Mouse (Mus musculus) WW6 (cell line): Measurements from ENCODE around the gene Rras.

Source experiments
- DNase-seq: peaks from one replicate; pipeline ENCODE4 v3.0.0-alpha.2; 2013; ENCODE audit warnings: low read depth, low spot score

Rras gene

DNA sequence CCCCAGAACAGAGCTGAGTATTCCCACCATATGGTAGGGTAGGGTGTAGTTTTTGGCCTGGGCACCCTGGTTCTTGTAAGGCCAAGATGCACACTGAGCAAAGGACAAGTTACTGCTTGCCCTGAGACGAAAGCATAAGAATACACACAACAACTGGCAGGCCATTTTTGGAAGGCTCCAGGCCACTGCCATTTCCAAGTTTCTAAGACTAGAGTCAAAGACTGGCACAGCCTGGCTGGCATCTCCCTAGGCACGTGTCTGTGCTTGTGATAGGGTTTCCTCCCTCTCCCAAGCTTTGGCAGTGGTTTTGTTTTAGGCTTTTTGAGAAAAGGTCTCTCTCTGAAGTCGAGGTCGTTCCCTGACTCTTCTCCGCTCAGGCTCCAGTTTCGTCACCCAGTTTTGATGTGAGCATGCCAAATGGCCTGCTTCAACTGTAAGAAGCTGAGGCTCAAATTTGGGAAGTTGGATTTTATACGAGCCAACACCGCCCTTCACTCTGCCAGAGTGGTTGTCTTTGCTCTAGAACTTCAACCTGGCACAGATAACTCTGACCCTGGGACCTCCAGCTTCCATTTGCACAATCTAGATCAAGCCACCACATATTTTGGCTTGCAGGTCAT, 8.0 kb downstream of the Rras start:
- DNase-seq, result no peak

GRCm38 (mm10) chr7:45026256-45026655, 8.5 kb downstream of the Rras start:
- DNase-seq, result no peak

- DNase-seq, result no peak
Observed at GRCm38 (mm10) chr7:45027761-45028160, 10.0 kb downstream of the Rras start.

- no peak for DNase-seq
Observed at GRCm38 (mm10) chr7:45028351-45028750, 10.6 kb downstream of the Rras start.

- no peak for DNase-seq
Observed at GRCm38 (mm10) chr7:45029995-45030394, 12.2 kb downstream of the Rras start.

GRCm38 (mm10) chr7:45030857-45031256, 13.1 kb downstream of the Rras start:
- DNase-seq, result no peak

DNA sequence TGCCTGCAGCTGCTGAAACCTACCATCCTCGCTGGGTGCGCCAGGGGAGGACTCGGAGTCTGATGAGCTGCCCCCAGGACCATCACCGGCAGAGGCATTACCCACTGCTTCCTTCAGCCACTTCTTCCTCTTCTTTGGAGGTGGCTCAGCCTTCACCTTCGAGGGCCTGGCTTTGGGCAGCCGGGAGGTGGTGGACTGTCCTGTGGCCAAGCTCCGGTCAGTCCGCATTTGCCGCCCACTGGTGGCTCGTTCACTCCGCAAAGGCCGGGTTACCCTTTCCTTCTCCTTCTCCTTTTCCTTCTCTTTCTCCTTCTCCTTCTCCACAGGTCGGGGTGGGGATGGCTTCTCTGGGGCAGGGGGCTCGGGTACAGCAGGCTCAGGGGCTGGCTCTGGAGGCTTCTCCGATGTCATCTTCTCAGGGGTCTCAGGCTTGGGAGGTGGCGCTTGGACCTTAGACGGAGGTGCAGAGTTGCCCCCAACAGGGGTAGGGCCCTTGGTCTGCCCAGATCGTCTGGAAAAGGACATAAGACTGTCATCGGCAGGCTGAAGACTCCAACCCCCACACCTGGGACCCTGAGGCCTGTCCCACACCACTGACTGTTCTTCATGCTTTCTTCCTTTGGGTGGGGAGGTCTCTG, 16.1 kb downstream of the Rras start:
- DNase-seq, result no peak

DNA sequence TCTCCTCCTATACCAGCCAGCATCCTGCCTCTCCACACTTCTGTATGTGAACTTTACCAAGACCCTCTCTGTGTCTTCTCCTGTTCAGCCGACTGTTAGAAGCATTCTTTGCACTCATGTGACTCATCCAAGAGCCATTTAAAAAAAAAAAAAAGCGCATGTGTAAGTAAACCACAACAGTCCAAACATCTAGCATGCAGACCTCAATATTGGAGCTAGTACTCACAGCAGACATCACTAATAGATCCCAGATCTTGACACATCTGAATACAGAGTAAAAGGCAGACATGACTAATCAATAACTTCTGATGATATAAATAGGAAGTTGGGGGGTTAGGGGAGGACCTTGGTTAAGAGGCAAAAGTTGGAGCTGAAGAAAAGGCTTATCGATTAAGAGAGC, 17.9 kb downstream of the Rras start:
- no peak for DNase-seq

GRCm38 (mm10) chr7:45036702-45037101, 18.9 kb downstream of the Rras start:
- no peak for DNase-seq

GRCm38 (mm10) chr7:45037720-45038361, 20.1 kb downstream of the Rras start:
- no peak for DNase-seq

DNA sequence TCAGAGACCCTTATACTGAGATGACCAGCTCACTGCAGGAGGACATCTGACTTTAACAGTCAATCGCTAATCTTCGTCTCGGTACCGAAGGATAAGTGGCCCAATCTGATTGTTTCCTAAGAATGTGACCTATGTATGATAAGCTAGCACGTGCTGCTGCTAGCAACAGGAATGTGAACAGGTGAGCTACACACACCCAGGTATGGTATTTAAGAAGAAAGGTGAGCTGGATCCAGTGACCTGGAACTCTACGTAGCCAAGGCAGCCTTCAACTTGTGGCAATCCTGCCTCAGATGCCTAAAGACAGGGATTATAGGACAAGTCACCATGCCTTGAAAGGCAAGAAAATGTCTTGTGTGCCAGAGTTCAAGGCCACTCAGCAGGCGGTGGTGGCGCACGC, 20.6 kb downstream of the Rras start:
- DNase-seq, result no peak

DNA sequence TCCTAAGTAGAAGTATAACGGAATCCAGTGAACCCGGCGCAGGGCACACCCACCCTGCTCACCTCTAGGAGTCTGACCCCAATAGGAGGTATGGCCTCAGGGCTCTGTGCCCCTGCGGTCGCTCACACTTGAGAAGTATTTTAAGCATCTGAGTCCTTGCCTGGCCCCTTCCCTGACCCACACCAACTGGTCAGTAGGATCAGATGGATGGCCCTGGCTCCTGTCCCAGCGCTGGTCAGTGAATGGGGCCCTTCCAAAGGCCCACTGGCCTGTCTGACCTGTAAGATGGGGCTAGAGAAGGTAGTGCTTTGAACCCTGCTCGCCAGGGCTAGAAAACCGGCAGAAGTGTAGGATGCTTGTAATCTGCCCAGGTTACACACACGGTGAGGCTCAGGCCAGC, 23.1 kb downstream of the Rras start:
- DNase-seq, result no peak

DNA sequence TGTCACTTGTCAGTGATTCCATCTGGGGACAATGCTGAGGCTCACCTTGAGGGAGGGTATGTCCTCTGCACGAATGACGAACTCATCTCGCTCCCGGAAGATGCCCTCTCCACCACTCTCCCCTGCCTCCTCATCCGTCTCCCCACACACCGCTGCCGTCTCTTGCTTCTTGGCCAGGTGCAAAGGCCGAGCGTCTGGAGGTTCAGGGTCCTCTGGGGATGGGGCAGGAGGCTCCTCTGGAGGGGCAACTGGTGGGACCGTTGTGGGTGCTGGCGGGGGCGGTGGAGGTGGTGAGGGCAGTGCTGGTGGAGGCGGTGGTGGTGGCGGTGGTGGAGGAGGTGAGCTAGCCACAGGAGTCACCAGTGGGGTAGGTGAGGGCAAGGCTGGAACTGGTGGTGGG, 25.5 kb downstream of the Rras start:
- DNase-seq, result no peak

- no peak for DNase-seq
Observed at GRCm38 (mm10) chr7:45045741-45046140, 28.0 kb downstream of the Rras start.

- no peak for DNase-seq
Observed at GRCm38 (mm10) chr7:45046853-45047350, 29.1 kb downstream of the Rras start.

DNA sequence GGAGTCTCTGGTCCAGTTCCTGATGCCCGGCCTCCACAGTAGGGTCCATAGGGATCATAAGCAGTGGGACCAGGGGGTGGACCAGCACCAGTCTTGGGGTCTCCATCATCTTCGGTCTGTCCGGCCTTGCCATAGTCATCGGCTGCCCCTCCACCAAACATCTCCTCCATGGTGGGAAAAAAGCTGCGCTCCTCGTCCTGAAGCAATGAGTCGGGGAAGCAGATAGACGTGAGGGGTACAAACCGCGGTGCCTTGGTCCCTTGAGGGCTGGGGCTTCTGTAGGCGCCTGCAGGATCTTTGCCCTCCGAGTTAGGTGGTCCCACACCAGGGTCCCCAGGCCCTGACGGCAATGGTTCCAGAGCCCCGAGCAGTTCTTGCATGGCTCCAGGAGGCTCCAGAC, 29.7 kb downstream of the Rras start:
- no peak for DNase-seq

- DNase-seq, result no peak
Observed at GRCm38 (mm10) chr7:45048001-45048890, 30.5 kb downstream of the Rras start.

DNA sequence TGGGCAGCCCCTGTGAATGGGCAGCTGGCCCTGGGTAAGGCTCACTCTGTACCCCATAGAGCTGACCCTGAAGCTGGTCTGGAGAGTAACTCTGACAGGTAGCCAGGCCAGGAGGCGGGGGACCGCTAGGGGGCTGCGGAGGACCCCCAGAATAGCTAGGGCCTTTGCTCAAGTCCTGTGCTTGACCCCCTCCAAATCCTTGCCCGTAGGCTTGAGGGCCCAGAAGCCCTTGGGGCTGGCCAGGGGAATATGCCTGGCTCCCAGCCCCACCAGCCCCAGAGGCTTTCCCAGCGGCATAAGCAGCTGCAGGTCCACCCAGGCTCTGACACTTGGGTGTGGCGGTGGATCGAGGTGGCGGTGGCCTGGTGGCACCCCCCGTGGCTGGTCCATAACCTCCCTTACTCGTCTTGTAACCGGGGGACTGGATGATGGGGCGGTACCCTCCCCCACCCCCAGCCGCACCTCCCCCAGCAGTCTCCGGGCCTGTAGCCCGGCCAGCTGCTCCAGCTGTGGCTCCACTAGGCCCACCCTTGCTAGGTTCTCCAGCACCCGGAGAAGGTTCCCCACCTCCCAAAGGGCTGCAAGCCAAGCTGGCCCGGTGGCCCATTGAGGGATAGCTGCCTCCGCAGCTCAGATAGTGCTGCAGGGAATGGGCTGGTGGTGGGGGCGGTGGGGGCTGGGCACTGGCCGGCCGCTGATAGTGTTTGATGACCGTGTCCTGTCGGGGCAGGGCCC, 31.3 kb downstream of the Rras start:
- no peak for DNase-seq

DNA sequence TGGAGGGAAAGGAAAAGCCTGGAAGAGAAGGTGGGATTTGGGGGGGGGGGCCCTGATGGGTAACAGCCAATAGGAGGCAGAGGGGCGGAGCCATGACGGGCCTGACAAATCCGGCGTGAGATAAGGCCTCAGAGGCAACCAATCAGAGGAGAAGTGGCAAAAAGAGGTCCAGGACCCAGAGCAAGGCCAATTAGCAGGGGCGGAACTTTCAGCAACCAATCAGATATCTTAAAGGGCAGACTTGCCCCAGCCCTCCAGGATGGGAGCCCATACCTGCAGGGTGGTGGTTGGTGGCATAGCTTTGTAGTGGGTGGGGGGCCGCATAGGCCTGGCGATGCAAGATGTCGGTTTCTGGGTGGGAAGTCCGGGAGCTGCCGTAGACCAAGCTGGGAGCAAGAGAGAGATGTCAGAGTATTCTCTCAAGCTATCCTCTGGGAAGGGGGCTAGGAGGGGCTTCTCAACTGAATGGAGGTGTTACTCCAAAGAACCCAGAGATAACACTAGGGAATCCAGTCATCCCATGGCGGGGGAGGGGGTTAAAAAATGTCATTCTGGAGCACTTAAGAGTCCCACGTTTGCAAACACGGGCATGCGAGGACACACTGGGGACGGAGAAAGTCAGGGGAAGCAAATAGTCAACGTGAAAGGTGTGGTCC, 33.3 kb downstream of the Rras start:
- peak; percentile 81 for DNase-seq

GRCm38 (mm10) chr7:45051601-45051974, 33.8 kb downstream of the Rras start:
- no peak for DNase-seq
